Mouse (Mus musculus) embryonic facial prominence, embryonic 15.5 days (tissue): ENCODE measurements around the gene Fermt2. TPM values are rescaled to one million over a fixed set of nuclear protein-coding genes. Genes with fewer than 3 reads are reported as not detected.
"Not testable (repeated sequence)": the region's sequence is repeated elsewhere in the genome, so short reads cannot be mapped to it uniquely, and the experiment has no call there.

Source experiments
- ATAC-seq: fragments of 200-750 bp; cut with Nextera tagmentation; 2 replicates; pipeline ENCODE4 v1.8.0; 2017; ENCODE audit warnings: low read depth, moderate TSS enrichment; ENCODE audit not compliant: insufficient number of reproducible peaks, low FRiP score, low TSS enrichment
- H3K27ac ChIP-seq: fragments of 300-500 bp; sonication (generic); replicated peaks from 2 replicates; pipeline ENCODE4 v1.5.1; 2015; ENCODE audit warnings: mild to moderate bottlenecking, inconsistent platforms
- H3K27me3 ChIP-seq: fragments of 300-500 bp; sonication (generic); 2 replicates; pipeline ENCODE4 v1.6.1; 2015; ENCODE audit warnings: inconsistent platforms
- H3K36me3 ChIP-seq: fragments of 300-500 bp; sonication (generic); 2 replicates; pipeline ENCODE4 v1.6.1; 2015; ENCODE audit warnings: mild to moderate bottlenecking, inconsistent platforms
- H3K4me1 ChIP-seq: fragments of 300-500 bp; sonication (generic); 2 replicates; pipeline ENCODE4 v1.6.1; 2015; ENCODE audit warnings: inconsistent platforms
- H3K4me2 ChIP-seq: fragments of 300-500 bp; sonication (generic); replicated peaks from 2 replicates; pipeline ENCODE4 v1.6.1; 2015; ENCODE audit warnings: mild to moderate bottlenecking, inconsistent platforms
- H3K4me3 ChIP-seq: fragments of 300-500 bp; sonication (generic); replicated peaks from 2 replicates; pipeline ENCODE4 v1.5.1; 2015; ENCODE audit warnings: mild to moderate bottlenecking, inconsistent platforms
- H3K9ac ChIP-seq: fragments of 300-500 bp; sonication (generic); 2 replicates; pipeline ENCODE4 v1.6.1; 2015; ENCODE audit warnings: inconsistent platforms
- H3K9me3 ChIP-seq: fragments of 300-500 bp; sonication (generic); replicated peaks from 2 replicates; pipeline ENCODE4 v1.6.1; 2016; ENCODE audit warnings: inconsistent platforms
- WGBS: fragments of 180-500 bp; shearing (Covaris S2); methylation state at CpG from one replicate; pipeline ENCODE4 v1.1.7; 2015; 5-methylcytosine and 5-hydroxymethylcytosine counted together
- polyA plus RNA-seq: library from polyadenylated mRNA; unstranded; fragments of >200 nt; fragmentation: Nextera tagmentation; extraction: Ambion mirVana; gene quantifications from 2 replicates; pipeline ENCODE4 v1.2.1, GENCODE M21; 2015

Gene Fermt2
- polyA plus RNA-seq, 1 experiment from 2014 or later: 136 TPM

DNA sequence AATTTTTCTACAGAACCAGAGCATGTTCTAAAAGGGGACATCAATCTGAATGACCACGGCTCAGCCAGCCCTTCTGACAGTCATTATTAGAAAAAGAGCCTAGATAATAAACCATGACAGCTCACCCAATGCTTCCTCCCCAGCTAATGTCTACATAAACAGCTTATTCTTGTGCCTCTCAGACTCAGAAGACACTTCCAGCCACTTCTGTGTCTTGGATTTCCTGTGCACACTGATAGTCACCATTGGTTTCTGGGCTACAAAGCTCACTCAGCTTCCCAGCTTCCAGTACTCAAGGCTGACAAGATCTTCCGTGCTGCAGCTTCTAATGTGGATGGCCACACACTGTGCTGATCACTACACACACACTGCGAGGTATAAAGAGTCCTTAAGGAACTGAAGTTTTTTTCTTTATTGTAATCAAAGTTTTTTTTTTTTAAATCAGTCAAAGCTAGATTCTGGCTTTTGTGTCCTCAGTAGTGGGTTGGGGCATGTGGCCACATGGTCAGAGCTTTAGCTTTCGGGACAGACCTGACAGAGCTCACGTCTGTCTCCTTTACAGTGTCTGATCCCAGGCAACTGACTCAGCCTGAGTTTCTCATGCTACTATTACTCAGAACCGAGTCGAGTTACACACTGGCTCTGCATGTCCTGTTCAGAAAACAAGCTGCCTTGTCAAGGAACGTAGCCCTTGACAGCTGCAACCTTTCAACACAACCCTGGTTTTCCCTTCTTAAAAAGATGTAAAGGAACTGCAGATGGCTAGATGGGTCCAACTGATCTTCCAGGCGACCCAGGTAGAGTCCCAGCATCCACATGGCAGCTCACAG is 50.7 kb downstream of the Fermt2 start:
- Histone ChIP-seq H3K9me3 (no peaks in the 10 kb centered on the region), H3K4me2 (no peak overlapping the region), H3K36me3 (peaks cover 38% of the 10 kb centered on the region), H3K27me3 (no peaks in the 10 kb centered on the region), H3K4me1 (no peaks in the 10 kb centered on the region), H3K9ac (no peak overlapping the region), H3K4me3 (no peak overlapping the region), H3K27ac (no peak overlapping the region)
- 49% methylated on average over 9 of the region's 9 CpGs for WGBS
- no peak for ATAC-seq

DNA sequence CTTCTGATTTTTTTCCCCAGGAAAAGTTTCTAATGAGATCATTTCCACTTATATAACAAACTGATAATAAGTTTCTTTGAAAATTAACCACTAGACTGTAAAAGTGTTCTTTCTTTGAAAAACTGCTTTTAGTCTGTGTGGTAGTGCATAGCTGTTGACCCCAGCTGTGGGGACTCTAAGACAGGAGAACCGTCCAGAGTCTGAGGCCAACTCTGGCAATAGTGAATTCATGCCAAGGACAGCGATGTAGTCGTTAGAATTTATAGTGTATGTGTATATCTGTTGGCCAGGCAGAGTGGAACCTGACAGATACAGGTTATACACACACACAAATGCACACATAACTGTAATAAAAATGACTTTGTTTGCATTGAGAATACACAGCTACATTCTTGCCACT is 51.4 kb downstream of the Fermt2 start:
- H3K27ac ChIP-seq: no peak overlapping the region
- H3K36me3 ChIP-seq: peaks cover 38% of the 10 kb centered on the region
- no peak overlapping the region for H3K4me3 ChIP-seq
- H3K9ac ChIP-seq: no peak overlapping the region
- H3K27me3 ChIP-seq: no peaks in the 10 kb centered on the region
- no peaks in the 10 kb centered on the region for H3K9me3 ChIP-seq
- H3K4me2 ChIP-seq: no peak overlapping the region
- H3K4me1 ChIP-seq: no peaks in the 10 kb centered on the region
- ATAC-seq: no peak
- WGBS: 62% methylated on average over 3 of the region's 3 CpGs

DNA sequence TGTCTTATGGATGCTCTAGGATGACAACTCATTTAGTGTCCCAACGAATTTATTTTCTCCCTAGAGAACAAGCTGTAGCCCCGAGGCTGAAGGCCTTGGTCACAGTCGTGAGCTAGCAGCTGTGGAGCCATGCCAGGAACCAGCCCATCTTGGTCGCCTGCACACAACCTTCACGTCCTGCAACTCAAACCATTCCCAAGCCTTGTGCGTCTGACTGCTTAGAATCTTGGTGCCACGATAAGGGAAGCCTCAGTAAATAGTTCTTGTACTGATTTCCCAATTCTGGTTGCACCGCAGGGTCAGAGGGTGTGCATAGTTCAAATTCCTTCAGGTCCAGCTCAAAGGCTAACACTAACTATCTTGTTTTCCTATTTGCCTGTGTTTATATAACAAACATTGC is 52.3 kb downstream of the Fermt2 start:
- Histone ChIP-seq H3K4me2 (no peak overlapping the region), H3K27me3 (no peaks in the 10 kb centered on the region), H3K4me3 (no peak overlapping the region), H3K4me1 (no peaks in the 10 kb centered on the region), H3K36me3 (peaks cover 39% of the 10 kb centered on the region), H3K9ac (no peak overlapping the region), H3K27ac (no peak overlapping the region), H3K9me3 (no peaks in the 10 kb centered on the region)
- ATAC-seq: no peak
- WGBS: 35% methylated on average over 8 of the region's 8 CpGs

DNA sequence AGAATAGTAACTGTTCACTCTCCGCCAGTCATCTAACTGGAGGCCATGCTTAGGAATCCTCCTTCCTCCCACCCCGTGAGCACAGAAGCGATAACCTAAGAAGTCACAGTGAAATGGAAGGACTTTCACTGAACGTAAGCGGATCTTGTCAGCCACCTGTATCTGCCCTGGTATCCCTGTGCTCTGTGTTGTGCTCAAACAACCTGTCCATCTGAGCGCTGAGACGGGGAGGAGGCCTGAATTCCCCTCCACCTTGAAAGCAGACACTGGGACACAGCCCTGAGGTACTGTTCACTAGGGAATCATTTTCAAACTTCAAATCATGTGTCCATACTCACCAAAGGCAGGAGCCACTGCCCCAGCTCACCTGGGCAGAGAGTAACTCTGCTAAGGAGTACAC is 52.9 kb downstream of the Fermt2 start:
- WGBS: 89% methylated on average over 7 of the region's 7 CpGs
- Histone ChIP-seq H3K9ac (no peak overlapping the region), H3K27me3 (no peaks in the 10 kb centered on the region), H3K27ac (no peak overlapping the region), H3K9me3 (no peaks in the 10 kb centered on the region), H3K4me2 (no peak overlapping the region), H3K4me3 (no peak overlapping the region), H3K36me3 (peaks cover 41% of the 10 kb centered on the region), H3K4me1 (no peaks in the 10 kb centered on the region)
- no peak for ATAC-seq

GRCm38 (mm10) chr14:45472536-45472935 is 57.4 kb downstream of the Fermt2 start:
- Histone ChIP-seq H3K36me3 (peaks cover 52% of the 10 kb centered on the region), H3K9ac (no peak overlapping the region), H3K4me3 (no peak overlapping the region), H3K9me3 (no peaks in the 10 kb centered on the region), H3K27me3 (no peaks in the 10 kb centered on the region), H3K4me2 (no peak overlapping the region), H3K27ac (no peak overlapping the region), H3K4me1 (no peaks in the 10 kb centered on the region)
- WGBS: 87% methylated on average over 10 of the region's 10 CpGs
- ATAC-seq: no peak

DNA sequence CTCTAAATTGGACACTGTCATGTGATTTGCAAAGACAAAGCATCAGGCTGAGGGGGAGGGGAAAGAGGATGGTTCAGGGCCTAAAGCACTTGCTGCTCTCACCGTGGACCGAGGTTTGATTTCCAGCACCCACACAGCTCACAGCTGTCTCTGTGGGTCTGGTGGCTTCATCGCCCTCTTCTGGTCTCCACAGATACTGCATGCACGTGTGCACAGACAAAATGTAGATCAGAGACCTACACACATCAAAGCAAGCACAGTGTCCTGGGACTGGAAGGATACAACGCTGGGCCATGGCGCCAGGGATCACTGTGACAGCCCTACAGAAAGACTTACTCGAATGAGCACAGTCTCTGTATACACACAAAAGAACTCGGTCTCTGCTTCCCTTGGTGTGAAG is 60.5 kb downstream of the Fermt2 start:
- H3K9me3 ChIP-seq: no peaks in the 10 kb centered on the region
- peaks cover 67% of the 10 kb centered on the region for H3K36me3 ChIP-seq
- no peaks in the 10 kb centered on the region for H3K4me1 ChIP-seq
- H3K4me2 ChIP-seq: no peak overlapping the region
- no peak for ATAC-seq
- H3K4me3 ChIP-seq: no peak overlapping the region
- no peak overlapping the region for H3K27ac ChIP-seq
- H3K27me3 ChIP-seq: no peaks in the 10 kb centered on the region
- no peak overlapping the region for H3K9ac ChIP-seq
- 92% methylated on average over 8 of the region's 8 CpGs for WGBS

DNA sequence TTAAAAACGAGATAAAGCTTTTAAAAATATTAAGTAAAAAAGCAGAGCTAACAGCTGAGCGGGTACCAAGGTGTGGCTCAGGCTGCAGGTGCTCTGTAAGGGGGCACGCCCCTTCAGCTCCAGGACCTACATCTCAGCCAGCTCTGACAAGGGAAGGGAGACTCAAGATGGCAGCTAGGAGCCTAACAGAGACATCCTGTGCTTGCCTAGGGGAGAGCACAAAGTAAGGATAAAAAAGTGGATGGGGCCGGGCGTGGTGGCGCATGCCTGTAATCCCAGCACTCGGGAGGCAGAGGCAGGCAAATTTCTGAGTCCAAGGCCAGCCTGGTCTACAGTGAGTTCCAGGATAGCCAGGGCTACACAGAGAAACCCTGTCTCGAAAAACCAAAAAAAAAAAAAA is 63.5 kb downstream of the Fermt2 start:
- not testable (repeated sequence) for H3K4me1 ChIP-seq, H3K4me3 ChIP-seq, H3K9ac ChIP-seq, H3K27ac ChIP-seq, H3K9me3 ChIP-seq, ATAC-seq, H3K4me2 ChIP-seq, H3K27me3 ChIP-seq
- H3K36me3 ChIP-seq: peaks cover 70% of the 10 kb centered on the region
- WGBS: 88% methylated on average over 8 of the region's 8 CpGs

- Histone ChIP-seq H3K36me3 (peaks cover 70% of the 10 kb centered on the region), H3K9me3 (no peaks in the 10 kb centered on the region), H3K4me1 (0 out of 2 replicates have a peak, but pooled peaks cover 6% of the 10 kb centered on the region), H3K4me2 (no peak overlapping the region), H3K9ac (no peak overlapping the region), H3K27me3 (no peaks in the 10 kb centered on the region), H3K27ac (no peak overlapping the region), H3K4me3 (no peak overlapping the region)
- WGBS: 67% methylated on average over 19 of the region's 19 CpGs
- ATAC-seq: no peak
Observed at GRCm38 (mm10) chr14:45464036-45465035, 65.6 kb downstream of the Fermt2 start.

GRCm38 (mm10) chr14:45463599-45463998 is 66.3 kb downstream of the Fermt2 start:
- ATAC-seq: no peak
- Histone ChIP-seq H3K36me3 (peaks cover 68% of the 10 kb centered on the region), H3K4me1 (0 out of 2 replicates have a peak, but pooled peaks cover 6% of the 10 kb centered on the region), H3K27ac (no peak overlapping the region; the same call in 1 of the 2 replicates), H3K9ac (no peak overlapping the region), H3K9me3 (no peaks in the 10 kb centered on the region), H3K27me3 (no peaks in the 10 kb centered on the region), H3K4me2 (no peak overlapping the region), H3K4me3 (no peak overlapping the region)
- 16% methylated on average over 10 of the region's 10 CpGs for WGBS

GRCm38 (mm10) chr14:45462875-45463475 is 66.9 kb downstream of the Fermt2 start:
- 68% methylated on average over 10 of the region's 10 CpGs for WGBS
- Histone ChIP-seq H3K9ac (no peak overlapping the region), H3K9me3 (no peaks in the 10 kb centered on the region), H3K4me2 (no peak overlapping the region), H3K36me3 (peaks cover 69% of the 10 kb centered on the region), H3K4me1 (0 out of 2 replicates have a peak, but pooled peaks cover 6% of the 10 kb centered on the region), H3K27me3 (no peaks in the 10 kb centered on the region), H3K27ac (no peak overlapping the region; the same call in 1 of the 2 replicates), H3K4me3 (no peak overlapping the region)
- no peak for ATAC-seq

- ATAC-seq: no peak
- WGBS: 48% methylated on average over 6 of the region's 6 CpGs
- H3K4me2 ChIP-seq: no peak overlapping the region
- H3K9me3 ChIP-seq: no peaks in the 10 kb centered on the region
- no peak overlapping the region for H3K9ac ChIP-seq
- peaks cover 68% of the 10 kb centered on the region for H3K36me3 ChIP-seq
- 0 out of 2 replicates have a peak, but pooled peaks cover 6% of the 10 kb centered on the region for H3K4me1 ChIP-seq
- H3K27me3 ChIP-seq: no peaks in the 10 kb centered on the region
- H3K4me3 ChIP-seq: no peak overlapping the region
- no peak overlapping the region for H3K27ac ChIP-seq
Observed at GRCm38 (mm10) chr14:45462374-45462773, 67.5 kb downstream of the Fermt2 start.
